ENCODE assay signal across 15 mouse cellular contexts in the genomic region with DNA sequence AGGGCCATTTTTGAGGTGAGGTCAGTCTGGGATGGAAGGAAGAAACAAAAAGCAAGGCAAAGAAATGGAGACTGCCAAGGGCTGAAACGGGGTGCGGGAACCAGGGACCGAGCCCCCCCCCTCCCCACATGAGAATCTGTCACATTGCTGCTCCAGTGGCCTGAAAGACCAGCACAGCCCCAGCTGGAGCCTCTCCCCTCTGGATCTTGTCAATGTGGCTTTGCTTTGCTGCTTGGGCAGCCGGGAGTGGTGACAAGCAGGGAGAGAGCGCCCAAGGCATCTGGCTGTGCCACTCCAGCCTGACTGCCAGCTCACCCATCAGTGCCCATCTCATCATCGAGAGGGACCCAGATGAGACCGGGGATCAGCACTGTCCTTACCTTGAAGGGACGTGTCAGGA. TPM values are rescaled to one million over a fixed set of nuclear protein-coding genes. Genes with fewer than 3 reads are reported as not detected.
DNase-seq lines count a peak whose midpoint lies in the region; ATAC-seq and TF ChIP-seq lines count a peak whose summit lies in the region.
"Had no signal": no experiment of that assay in that cellular context is flagged by ENCODE, and none has a peak within 500 bp of the region (broad histone marks: within the 10 kb centered on the region; RNA-seq: fewer than 3 reads in every experiment).

No protein-coding gene starts in this region.

- peaks cover 36% of the 10 kb centered on the region for H3K4me1 ChIP-seq in hindbrain, embryonic 10.5 days (replicated peaks)
- peaks cover 37% of the 10 kb centered on the region for H3K4me1 ChIP-seq in intestine, embryonic 15.5 days (replicated peaks)
- peaks cover 32% of the 10 kb centered on the region for H3K4me1 ChIP-seq in stomach, embryonic 14.5 days (ENCODE audit: control insufficient read depth, insufficient read depth, low read length)

- DNase-seq in left cerebral cortex, postnatal 4 days = peak; percentile 73
- no peak for DNase-seq in left cerebral cortex, adult 2 months (ENCODE audit: extremely low spot score in 1 of 2, low spot score in 2 of 2)
- no peak for DNase-seq in hindbrain, embryonic 10.5 days (ENCODE audit: low spot score)
- DNase-seq in kidney, postnatal 25 days = no peak
- no peak for DNase-seq in c-Kit-positive CD71-positive TER-119-positive erythroid progenitor cells, embryonic 14.5 days (ENCODE audit: low spot score)
- DNase-seq: cerebellum, adult 11 months; right cerebral cortex, postnatal 14 days; thymus, postnatal 4 days had no signal

- H3K27ac ChIP-seq in left cerebral cortex, adult 2 months = no peak overlapping the region
- H3K27ac ChIP-seq in hindbrain, embryonic 10.5 days = peak overlapping the region; percentile 72; the same call in 1 of the 2 replicates
- H3K27ac ChIP-seq in intestine, embryonic 15.5 days = peak overlapping the region; percentile 82
- H3K27ac ChIP-seq in stomach, embryonic 14.5 days (ENCODE audit: low read length) = peak overlapping the region; percentile 92
- H3K27ac ChIP-seq: heart, adult 2 months; layer of hippocampus, adult 2 months; macrophage had no signal

- H3K4me2 ChIP-seq in intestine, embryonic 15.5 days (replicated peaks) = 0 out of 2 replicates have a peak overlapping the region, but pooled peaks have one; percentile 17
- H3K4me2 ChIP-seq in stomach, embryonic 14.5 days (replicated peaks; ENCODE audit: low read depth, low read length) = 0 out of 2 replicates have a peak overlapping the region, but pooled peaks have one; percentile 22

- intact Hi-C loops in left cerebral cortex, postnatal 4 days (cut with DNase I) = no loop called here
- intact Hi-C loops in left cerebral cortex, adult 2 months (cut with DNase I) = no loop called here

- H3K4me3 ChIP-seq in left cerebral cortex, adult 2 months = no peak overlapping the region
- H3K4me3 ChIP-seq in hindbrain, embryonic 10.5 days = no peak overlapping the region
- H3K4me3 ChIP-seq in intestine, embryonic 15.5 days (replicated peaks) = no peak overlapping the region
- no peak overlapping the region for H3K4me3 ChIP-seq in stomach, embryonic 14.5 days (ENCODE audit: low read depth, low read length)
- H3K4me3 ChIP-seq: heart, adult 2 months; layer of hippocampus, adult 2 months had no signal

- WGBS in hindbrain, embryonic 10.5 days = 86% methylated on average over 8 of the region's 8 CpGs
- WGBS in intestine, embryonic 15.5 days = 68% methylated on average over 8 of the region's 8 CpGs
- WGBS in stomach, embryonic 14.5 days = 59% methylated on average over 8 of the region's 8 CpGs

- H3K27me3 ChIP-seq in hindbrain, embryonic 10.5 days (ENCODE audit: insufficient read depth, poor library complexity, severe bottlenecking) = peaks cover 40% of the 10 kb centered on the region; the same call in 1 of the 2 replicates
- H3K27me3 ChIP-seq in intestine, embryonic 15.5 days (replicated peaks) = 0 out of 2 replicates have a peak, but pooled peaks cover 6% of the 10 kb centered on the region
- H3K27me3 ChIP-seq in stomach, embryonic 14.5 days (ENCODE audit: control insufficient read depth, insufficient read depth, low read length) = no peaks in the 10 kb centered on the region

- no peak overlapping the region for H3K9ac ChIP-seq in intestine, embryonic 15.5 days
- no peak overlapping the region for H3K9ac ChIP-seq in stomach, embryonic 14.5 days (replicated peaks; ENCODE audit: low read depth, low read length)

- no peak for ATAC-seq in intestine, embryonic 15.5 days
- no peak for ATAC-seq in stomach, embryonic 14.5 days (ENCODE audit: insufficient number of reproducible peaks, insufficient read depth, low FRiP score, low read depth)

- no peaks in the 10 kb centered on the region for H3K36me3 ChIP-seq in hindbrain, embryonic 10.5 days
- no peaks in the 10 kb centered on the region for H3K36me3 ChIP-seq in intestine, embryonic 15.5 days
- H3K36me3 ChIP-seq in stomach, embryonic 14.5 days (ENCODE audit: control insufficient read depth, insufficient read depth, low read length) = no peaks in the 10 kb centered on the region

- TF ChIP-seq CTCF in left cerebral cortex, adult 2 months (IDR thresholded peaks at IDR 0.05) = no peak

- no peaks in the 10 kb centered on the region for H3K9me3 ChIP-seq in hindbrain, embryonic 10.5 days
- H3K9me3 ChIP-seq in intestine, embryonic 15.5 days = no peaks in the 10 kb centered on the region
- H3K9me3 ChIP-seq in stomach, embryonic 14.5 days (ENCODE audit: control insufficient read depth, low read depth, low read length) = no peaks in the 10 kb centered on the region

RNA-seq across cellular contexts. Expression of a gene that starts 11.2 kb away (rescaled TPM):
- 10 to 100 TPM; 10.9 to 12.7 TPM for total RNA-seq in left cerebral cortex, postnatal 4 days (2021)
- 10 to 100 TPM in 1 of 2 experiments, 1 to 10 TPM in 1; 9.3 to 14.0 TPM for total RNA-seq in left cerebral cortex, adult 2 months (2021)
- polyA plus RNA-seq in hindbrain, embryonic 10.5 days (2016; fragmentation: Nextera tagmentation; extraction: Ambion mirVana) = 4.4 and 11.5 TPM in 2 replicates
- 4.2 and 4.4 TPM in 2 replicates for polyA plus RNA-seq in intestine, embryonic 15.5 days (2015; fragmentation: Nextera tagmentation; extraction: Ambion mirVana)
- polyA plus RNA-seq in stomach, embryonic 14.5 days (2014; fragmentation: Nextera tagmentation; extraction: Ambion mirVana) = 9.4 and 11.1 TPM in 2 replicates
- total RNA-seq: common myeloid progenitor, adult 5-6 weeks; gastrocnemius, adult 8-10 months; heart, adult 2 months had no signal
- polyA plus RNA-seq: macrophage had no signal

RNA-seq across cellular contexts. Expression of a gene that starts 32.8 kb away (rescaled TPM):
- total RNA-seq in left cerebral cortex, postnatal 4 days (2021) = 1 to 10 TPM; 3.7 to 4.1 TPM
- total RNA-seq in left cerebral cortex, adult 2 months (2021) = not detected
- 11.6 and 12.2 TPM in 2 replicates for polyA plus RNA-seq in hindbrain, embryonic 10.5 days (2016; fragmentation: Nextera tagmentation; extraction: Ambion mirVana)
- 8.7 and 8.9 TPM in 2 replicates for polyA plus RNA-seq in intestine, embryonic 15.5 days (2015; fragmentation: Nextera tagmentation; extraction: Ambion mirVana)
- polyA plus RNA-seq in stomach, embryonic 14.5 days (2014; fragmentation: Nextera tagmentation; extraction: Ambion mirVana) = 7.9 and 10.0 TPM in 2 replicates
- total RNA-seq: gastrocnemius, adult 8-10 months had no signal

RNA-seq across cellular contexts. Expression of a gene that starts 57.0 kb away (rescaled TPM):
- total RNA-seq in left cerebral cortex, postnatal 4 days (2021) = 10 to 100 TPM; 37.2 to 56.0 TPM
- 100 to 1,000 TPM; 111 to 120 TPM for total RNA-seq in left cerebral cortex, adult 2 months (2021)
- 0.17 TPM in 1 of 2 replicates, not detected in the other for polyA plus RNA-seq in hindbrain, embryonic 10.5 days (2016; fragmentation: Nextera tagmentation; extraction: Ambion mirVana)
- polyA plus RNA-seq in intestine, embryonic 15.5 days (2015; fragmentation: Nextera tagmentation; extraction: Ambion mirVana) = 0.20 and 0.36 TPM in 2 replicates
- 0.34 and 0.62 TPM in 2 replicates for polyA plus RNA-seq in stomach, embryonic 14.5 days (2014; fragmentation: Nextera tagmentation; extraction: Ambion mirVana)
- polyA plus RNA-seq: macrophage had no signal
